Mouse (Mus musculus): ENCODE results near the gene Guf1. TPM values are rescaled to one million over a fixed set of nuclear protein-coding genes. Genes with fewer than 3 reads are reported as not detected.

Gene Guf1
- polyA plus RNA-seq, 1 experiment = 3.6 TPM

DNA sequence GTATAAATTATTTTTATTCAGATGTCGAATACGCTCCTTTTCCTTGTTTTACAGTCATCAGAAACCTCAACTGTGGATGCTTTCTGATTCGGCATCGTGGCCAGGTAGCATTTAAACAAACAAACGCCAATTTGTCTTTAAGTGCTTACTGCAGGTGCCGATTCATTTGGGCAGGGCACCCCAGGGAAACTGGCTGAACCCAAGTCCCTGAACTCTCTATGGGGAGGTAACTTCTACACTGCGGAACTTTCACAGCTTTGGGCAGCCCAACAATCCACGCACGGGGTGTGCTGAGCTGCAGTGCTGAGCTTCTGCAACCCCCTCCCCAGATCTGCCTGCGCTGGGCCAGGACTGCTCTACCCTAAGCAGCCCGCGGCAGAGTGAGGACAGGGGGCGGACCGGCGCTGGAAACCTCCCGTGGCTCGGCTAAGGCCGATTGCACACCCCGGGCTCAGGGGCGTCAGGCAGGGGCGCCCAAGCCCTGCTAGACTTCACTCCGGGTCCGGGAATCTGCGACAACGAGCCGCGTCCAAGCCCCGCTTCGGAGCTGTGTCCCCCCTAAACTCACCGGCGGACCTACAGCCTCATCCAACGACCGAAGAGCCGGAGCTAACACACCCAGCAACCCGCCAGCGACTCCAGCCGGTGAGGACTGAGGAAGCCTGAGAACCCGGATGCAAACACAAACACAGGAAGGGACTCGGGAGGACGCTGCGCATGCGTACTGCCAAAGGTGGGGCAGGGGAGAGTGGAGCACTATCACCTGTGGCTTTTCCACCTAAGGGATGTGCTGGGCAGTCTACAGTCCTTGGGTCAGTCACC lies 35.1 kb downstream of the Guf1 start, which contains the start of gene Gnpda2:
Gene Gnpda2 (minus strand): TSS at position 701 of the 822 bp plus-strand sequence.
- Histone ChIP-seq H3K4me2 (ENCODE audit: low read depth) (peak within 1 kb of the TSS; percentile 69), H3ac (ENCODE audit: control insufficient read depth, insufficient read length) (peak within 1 kb of the TSS; percentile 29), H3K27me3 (ENCODE audit: control insufficient read depth, insufficient read depth, insufficient read length) (no peaks in the 10 kb centered on the region), H3K79me2 (ENCODE audit: control insufficient read depth, insufficient read depth) (no peaks in the 10 kb centered on the region), H3K36me3 (ENCODE audit: control insufficient read depth, insufficient read depth) (no peaks in the 10 kb centered on the region), H3K4me3 (peak within 1 kb of the TSS; percentile 29)
- no peak for TF ChIP-seq MAX (IDR thresholded peaks at IDR 0.05; ENCODE audit: low read depth)
- peak; percentile 56 for TF ChIP-seq POLR2A (IDR thresholded peaks at IDR 0.05; ENCODE audit: insufficient read length, low read depth)
- TF ChIP-seq MYOD1 (IDR thresholded peaks at IDR 0.05; ENCODE audit: control insufficient read depth in 1 of 3, insufficient read length in 2 of 3, low read depth in 2 of 3) = no peak

DNA sequence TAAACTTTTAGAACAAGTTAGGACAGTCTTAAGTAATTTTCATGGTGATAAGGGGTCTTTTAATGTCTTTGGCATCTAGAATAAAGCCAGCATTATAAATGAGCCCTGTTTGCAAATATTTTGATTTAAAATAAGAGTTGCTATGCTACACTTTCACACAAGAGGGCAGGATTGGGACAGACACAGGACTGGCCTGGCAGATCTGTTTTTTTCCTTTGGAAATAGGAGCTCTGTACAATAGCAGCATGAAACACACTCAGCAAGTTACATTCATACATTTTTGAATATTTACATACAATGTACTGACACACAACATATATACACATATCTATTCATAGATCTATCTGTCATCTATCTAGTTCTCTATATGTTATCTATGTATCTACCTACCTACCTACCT lies 44.3 kb downstream of the Guf1 start:
- no peaks in the 10 kb centered on the region for H3K36me3 ChIP-seq (ENCODE audit: control insufficient read depth, insufficient read depth)
- no peaks in the 10 kb centered on the region for H3K79me2 ChIP-seq (ENCODE audit: control insufficient read depth, insufficient read depth)
- H3K27me3 ChIP-seq (ENCODE audit: control insufficient read depth, insufficient read depth, insufficient read length) = no peaks in the 10 kb centered on the region
- H3K4me2 ChIP-seq (ENCODE audit: low read depth) = no peak overlapping the region
- H3ac ChIP-seq (ENCODE audit: control insufficient read depth, insufficient read length) = no peak overlapping the region
- no peak for TF ChIP-seq CEBPB (IDR thresholded peaks at IDR 0.05; ENCODE audit: insufficient read depth, poor library complexity, severe bottlenecking)
- TF ChIP-seq SRF (IDR thresholded peaks at IDR 0.05; ENCODE audit: control insufficient read depth, insufficient read length, low read depth) = no peak
- no peak for TF ChIP-seq E2F4 (IDR thresholded peaks at IDR 0.05; ENCODE audit: insufficient read depth)
- no peak for TF ChIP-seq POLR2AphosphoS2 (IDR thresholded peaks at IDR 0.05; ENCODE audit: insufficient read length, low read depth)
- TF ChIP-seq MYOD1 (IDR thresholded peaks at IDR 0.05; ENCODE audit: control insufficient read depth in 1 of 3, insufficient read length in 2 of 3, low read depth in 2 of 3) = no peak
- no peak for TF ChIP-seq TCF12 (IDR thresholded peaks at IDR 0.05; ENCODE audit: insufficient read depth, poor library complexity, severe bottlenecking)
- no peak for TF ChIP-seq REST (IDR thresholded peaks at IDR 0.05; ENCODE audit: insufficient read depth, insufficient read length)
- no peak for TF ChIP-seq MYOG (IDR thresholded peaks at IDR 0.05; ENCODE audit: control insufficient read depth in 1 of 3, insufficient read depth in 1 of 3, insufficient read length in 2 of 3, low read depth in 2 of 3)
- TF ChIP-seq POLR2A (IDR thresholded peaks at IDR 0.05; ENCODE audit: insufficient read length, low read depth) = no peak
- no peak for TF ChIP-seq MAX (IDR thresholded peaks at IDR 0.05; ENCODE audit: low read depth)
- no peak for TF ChIP-seq USF1 (IDR thresholded peaks at IDR 0.05; ENCODE audit: low read depth)
- TF ChIP-seq TCF3 (IDR thresholded peaks at IDR 0.05; ENCODE audit: insufficient read length, low read depth) = no peak
- H3K4me3 ChIP-seq = no peak overlapping the region

DNA sequence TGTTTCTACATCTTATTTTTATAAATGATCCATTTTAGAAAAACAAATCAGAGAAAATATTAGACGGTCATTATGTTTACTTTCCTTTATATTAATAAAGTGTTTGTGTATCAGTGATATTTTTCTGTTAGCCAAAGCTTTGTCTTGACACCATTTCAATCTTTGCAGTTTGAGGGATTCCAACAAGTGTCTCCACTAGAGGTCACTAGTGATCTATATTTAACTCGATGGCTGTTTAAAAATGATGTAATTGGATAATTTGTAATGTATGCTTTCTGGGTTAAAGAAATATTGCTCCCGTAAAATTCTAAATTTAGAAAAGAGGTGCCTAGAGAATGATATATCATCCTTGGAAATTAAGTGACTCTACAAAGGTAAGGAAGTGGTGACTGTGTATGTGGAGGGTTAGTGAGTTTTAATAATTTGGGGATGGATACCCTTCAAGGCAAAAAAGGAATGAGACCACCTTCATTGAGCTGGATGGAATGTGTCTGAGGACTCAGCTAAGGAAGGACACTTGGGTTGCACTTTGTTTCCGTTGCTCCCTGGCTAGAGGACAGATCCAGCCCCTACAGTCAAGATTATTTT lies 56.6 kb downstream of the Guf1 start:
- no peak overlapping the region for H3ac ChIP-seq (ENCODE audit: control insufficient read depth, insufficient read length)
- H3K79me2 ChIP-seq (ENCODE audit: control insufficient read depth, insufficient read depth) = no peaks in the 10 kb centered on the region
- TF ChIP-seq MAX (IDR thresholded peaks at IDR 0.05; ENCODE audit: low read depth) (no peak), E2F4 (IDR thresholded peaks at IDR 0.05; ENCODE audit: insufficient read depth) (no peak), CEBPB (IDR thresholded peaks at IDR 0.05; ENCODE audit: insufficient read depth, poor library complexity, severe bottlenecking) (no peak), MYOD1 (IDR thresholded peaks at IDR 0.05; ENCODE audit: control insufficient read depth in 1 of 3, insufficient read length in 2 of 3, low read depth in 2 of 3) (no peak)
- no peak overlapping the region for H3K4me3 ChIP-seq
- no peaks in the 10 kb centered on the region for H3K36me3 ChIP-seq (ENCODE audit: control insufficient read depth, insufficient read depth)
- no peaks in the 10 kb centered on the region for H3K27me3 ChIP-seq (ENCODE audit: control insufficient read depth, insufficient read depth, insufficient read length)
- H3K4me2 ChIP-seq (ENCODE audit: low read depth) = no peak overlapping the region

DNA sequence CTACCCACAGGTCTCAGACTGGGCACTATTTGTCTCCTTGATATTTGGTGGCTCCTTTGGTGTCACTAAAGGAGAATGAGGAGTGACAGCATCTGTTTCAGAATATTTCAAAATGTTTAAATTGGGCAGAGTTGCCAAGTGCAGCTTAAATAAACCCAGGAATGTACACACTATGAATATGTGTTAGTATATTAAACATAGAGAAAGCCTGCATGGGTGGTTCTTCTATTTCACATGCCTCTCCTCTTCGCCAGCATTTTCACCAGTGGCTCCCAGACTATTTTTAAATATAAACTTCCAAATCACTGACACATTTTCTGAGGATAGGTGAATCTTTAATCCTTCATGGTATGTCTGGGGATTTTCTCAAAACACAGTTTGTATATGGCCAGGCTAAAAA lies 64.2 kb downstream of the Guf1 start:
- Histone ChIP-seq H3K4me2 (ENCODE audit: low read depth) (no peak overlapping the region), H3ac (ENCODE audit: control insufficient read depth, insufficient read length) (no peak overlapping the region), H3K79me2 (ENCODE audit: control insufficient read depth, insufficient read depth) (no peaks in the 10 kb centered on the region), H3K27me3 (ENCODE audit: control insufficient read depth, insufficient read depth, insufficient read length) (no peaks in the 10 kb centered on the region), H3K4me3 (no peak overlapping the region), H3K36me3 (ENCODE audit: control insufficient read depth, insufficient read depth) (no peaks in the 10 kb centered on the region)
- TF ChIP-seq MAX (IDR thresholded peaks at IDR 0.05; ENCODE audit: low read depth) (no peak), TCF3 (IDR thresholded peaks at IDR 0.05; ENCODE audit: insufficient read length, low read depth) (no peak), E2F4 (IDR thresholded peaks at IDR 0.05; ENCODE audit: insufficient read depth) (no peak), MYOG (IDR thresholded peaks at IDR 0.05; ENCODE audit: control insufficient read depth in 1 of 3, insufficient read depth in 1 of 3, insufficient read length in 2 of 3, low read depth in 2 of 3) (no peak), POLR2AphosphoS2 (IDR thresholded peaks at IDR 0.05; ENCODE audit: insufficient read length, low read depth) (no peak), CEBPB (IDR thresholded peaks at IDR 0.05; ENCODE audit: insufficient read depth, poor library complexity, severe bottlenecking) (no peak), REST (IDR thresholded peaks at IDR 0.05; ENCODE audit: insufficient read depth, insufficient read length) (no peak), SRF (IDR thresholded peaks at IDR 0.05; ENCODE audit: control insufficient read depth, insufficient read length, low read depth) (no peak), MYOD1 (IDR thresholded peaks at IDR 0.05; ENCODE audit: control insufficient read depth in 1 of 3, insufficient read length in 2 of 3, low read depth in 2 of 3) (no peak), POLR2A (IDR thresholded peaks at IDR 0.05; ENCODE audit: insufficient read length, low read depth) (no peak), TCF12 (IDR thresholded peaks at IDR 0.05; ENCODE audit: insufficient read depth, poor library complexity, severe bottlenecking) (no peak), USF1 (IDR thresholded peaks at IDR 0.05; ENCODE audit: low read depth) (no peak)

Other genes with a start within 250 kb of the Guf1 start
- not detected for gene Kctd8, start 215.2 kb upstream of the Guf1 start, polyA plus RNA-seq (2012; fragmentation: generic; extraction: Trizol)
- 0.77 TPM for gene Yipf7, start 14.3 kb upstream of the Guf1 start, polyA plus RNA-seq (2012; fragmentation: generic; extraction: Trizol)
- gene Gnpda2, start 35.4 kb downstream of the Guf1 start, polyA plus RNA-seq (2012; fragmentation: generic; extraction: Trizol) = 2.6 TPM

Measured in myocyte (in vitro differentiated cells).